Mouse (Mus musculus) heart, postnatal 0 days (tissue): ENCODE data around the gene Med24. TPM values are rescaled to one million over a fixed set of nuclear protein-coding genes. Genes with fewer than 3 reads are reported as not detected.
A peak's percentile ranks its signal among the peaks of the same experiment; 100 is the strongest.

Experiments
- ATAC-seq: fragments of 200-750 bp; cut with Nextera tagmentation; 2 replicates; pipeline ENCODE4 v1.8.0; 2017; ENCODE audit warnings: low read depth, moderate number of reproducible peaks, moderate library complexity; ENCODE audit not compliant: insufficient read depth
- DNase-seq: peaks from one replicate; pipeline ENCODE4 v3.0.0-alpha.2; 2016; ENCODE audit warnings: low spot score
- H3K27ac ChIP-seq: fragments of 300-500 bp; sonication (generic); 2 replicates; pipeline ENCODE4 v1.5.1; 2014; ENCODE audit warnings: low read depth, mild to moderate bottlenecking
- H3K27me3 ChIP-seq: fragments of 300-500 bp; sonication (generic); 2 replicates; pipeline ENCODE4 v1.6.1; 2014; ENCODE audit warnings: low read length, mixed read lengths; ENCODE audit not compliant: control insufficient read depth, insufficient read depth
- H3K36me3 ChIP-seq: fragments of 300-500 bp; sonication (generic); replicated peaks from 2 replicates; pipeline ENCODE4 v1.6.1; 2014; ENCODE audit warnings: low read length, mixed read lengths; ENCODE audit not compliant: control insufficient read depth, insufficient read depth
- H3K4me1 ChIP-seq: fragments of 300-500 bp; sonication (generic); 2 replicates; pipeline ENCODE4 v1.6.1; 2014; ENCODE audit warnings: antibody characterized with exemption; ENCODE audit not compliant: control insufficient read depth, insufficient read depth
- H3K4me2 ChIP-seq: fragments of 300-500 bp; sonication (generic); 2 replicates; pipeline ENCODE4 v1.6.1; 2014; ENCODE audit warnings: low read depth, mild to moderate bottlenecking, low read length, moderate library complexity
- H3K4me3 ChIP-seq: fragments of 300-500 bp; sonication (generic); 2 replicates; pipeline ENCODE4 v1.5.1; 2014; ENCODE audit warnings: low read depth, low read length
- H3K9ac ChIP-seq: fragments of 300-500 bp; sonication (generic); replicated peaks from 2 replicates; pipeline ENCODE4 v1.6.1; 2014; ENCODE audit warnings: low read depth, low read length, mixed read lengths
- H3K9me3 ChIP-seq: fragments of 300-500 bp; sonication (generic); replicated peaks from 2 replicates; pipeline ENCODE4 v1.6.1; 2016; ENCODE audit warnings: low read length; ENCODE audit not compliant: control insufficient read depth
- CTCF ChIP-seq: IDR thresholded peaks from 2 replicates; pipeline ENCODE4 v1.5.1; 2016; ENCODE audit warnings: antibody characterized with exemption, control low read depth, low read depth
- EP300 ChIP-seq: IDR thresholded peaks from 2 replicates; pipeline ENCODE4 v1.6.1; 2016; ENCODE audit warnings: antibody characterized with exemption, low read depth
- WGBS: fragments of 180-500 bp; shearing (Covaris S2); extraction: QIAGEN DNeasy Blood & Tissue Kit; methylation state at CpG from one replicate; pipeline ENCODE4 v1.1.7; 2014; 5-methylcytosine and 5-hydroxymethylcytosine counted together
- polyA plus RNA-seq: library from polyadenylated mRNA; unstranded; fragments of >200 nt; fragmentation: Nextera tagmentation; extraction: Ambion mirVana; gene quantifications from 2 replicates; pipeline ENCODE4 v1.2.1, GENCODE M21; 2015
- total RNA-seq: library from RNA; depleted of rRNA; stranded (reverse); fragments of >200 nt; gene quantifications from 2 replicates; pipeline ENCODE4 v1.2.3, GENCODE M21; 2014; ENCODE audit warnings: low replicate concordance

The Med24 gene
- total and polyA plus RNA-seq, 2 experiments from 2014 or later = 23.3 to 48.0 TPM

- Histone ChIP-seq H3K27ac (no peak overlapping the region; the same call in 1 of the 2 replicates), H3K4me3 (no peak overlapping the region), H3K27me3 (no peaks in the 10 kb centered on the region), H3K4me1 (no peaks in the 10 kb centered on the region), H3K9me3 (no peaks in the 10 kb centered on the region), H3K36me3 (peaks cover 43% of the 10 kb centered on the region), H3K9ac (no peak overlapping the region), H3K4me2 (no peak overlapping the region)
- no peak for TF ChIP-seq EP300
- DNase-seq (no peak), ATAC-seq (0 out of 2 replicates have a peak, but pooled peaks have one; percentile 8)
- 75% methylated on average over 14 of the region's 14 CpGs for WGBS
Observed at GRCm38 (mm10) chr11:98696454-98697216, 32.6 kb downstream of the Med24 start.

- Histone ChIP-seq H3K9ac (no peak overlapping the region), H3K27me3 (no peaks in the 10 kb centered on the region), H3K4me1 (no peaks in the 10 kb centered on the region), H3K4me2 (no peak overlapping the region), H3K27ac (no peak overlapping the region), H3K36me3 (peaks cover 55% of the 10 kb centered on the region), H3K9me3 (no peaks in the 10 kb centered on the region), H3K4me3 (no peak overlapping the region)
- DNase-seq = no peak
- no peak for ATAC-seq
- WGBS = 75% methylated on average over 14 of the region's 14 CpGs
- no peak for TF ChIP-seq EP300
- TF ChIP-seq CTCF = no peak
Observed at GRCm38 (mm10) chr11:98695408-98695807, 33.8 kb downstream of the Med24 start.

GRCm38 (mm10) chr11:98694301-98694700 lies 34.9 kb downstream of the Med24 start:
- DNase-seq (peak; percentile 18), ATAC-seq (no peak)
- H3K9ac ChIP-seq = no peak overlapping the region
- peaks cover 66% of the 10 kb centered on the region for H3K36me3 ChIP-seq
- no peak overlapping the region for H3K4me2 ChIP-seq
- no peak overlapping the region for H3K4me3 ChIP-seq
- no peaks in the 10 kb centered on the region for H3K4me1 ChIP-seq
- no peaks in the 10 kb centered on the region for H3K27me3 ChIP-seq
- TF ChIP-seq EP300 (no peak), CTCF (no peak)
- no peaks in the 10 kb centered on the region for H3K9me3 ChIP-seq
- WGBS = 60% methylated on average over 9 of the region's 9 CpGs
- H3K27ac ChIP-seq = no peak overlapping the region

GRCm38 (mm10) chr11:98693746-98694145 lies 35.5 kb downstream of the Med24 start:
- no peaks in the 10 kb centered on the region for H3K27me3 ChIP-seq
- no peak overlapping the region for H3K27ac ChIP-seq
- no peak for ATAC-seq
- no peak overlapping the region for H3K4me2 ChIP-seq
- DNase-seq = no peak
- no peak overlapping the region for H3K4me3 ChIP-seq
- peaks cover 69% of the 10 kb centered on the region for H3K36me3 ChIP-seq
- no peaks in the 10 kb centered on the region for H3K4me1 ChIP-seq
- WGBS = 70% methylated on average over 9 of the region's 9 CpGs
- no peaks in the 10 kb centered on the region for H3K9me3 ChIP-seq
- H3K9ac ChIP-seq = no peak overlapping the region
- TF ChIP-seq EP300 = no peak
- no peak for TF ChIP-seq CTCF

- Histone ChIP-seq H3K27ac (no peak overlapping the region), H3K4me2 (no peak overlapping the region), H3K9ac (no peak overlapping the region), H3K27me3 (no peaks in the 10 kb centered on the region), H3K4me1 (no peaks in the 10 kb centered on the region), H3K4me3 (no peak overlapping the region), H3K36me3 (peaks cover 73% of the 10 kb centered on the region), H3K9me3 (no peaks in the 10 kb centered on the region)
- 77% methylated on average over 13 of the region's 13 CpGs for WGBS
- ATAC-seq = no peak
- TF ChIP-seq CTCF = no peak
- TF ChIP-seq EP300 = no peak
- DNase-seq = no peak
Observed at GRCm38 (mm10) chr11:98693201-98693600, 36.0 kb downstream of the Med24 start.

- 83% methylated on average over 8 of the region's 8 CpGs for WGBS
- TF ChIP-seq CTCF (no peak), EP300 (no peak)
- Histone ChIP-seq H3K4me2 (no peak overlapping the region), H3K4me3 (no peak overlapping the region), H3K9ac (no peak overlapping the region), H3K27ac (no peak overlapping the region), H3K27me3 (no peaks in the 10 kb centered on the region), H3K36me3 (peaks cover 76% of the 10 kb centered on the region), H3K4me1 (peaks cover 10% of the 10 kb centered on the region), H3K9me3 (no peaks in the 10 kb centered on the region)
- DNase-seq (no peak), ATAC-seq (no peak)
Observed at GRCm38 (mm10) chr11:98688009-98688408, 41.2 kb downstream of the Med24 start.
